Mouse (Mus musculus) midbrain, postnatal 0 days (tissue): ENCODE data around the gene 2310022A10Rik. TPM values are rescaled to one million over a fixed set of nuclear protein-coding genes. Genes with fewer than 3 reads are reported as not detected.

Experiments used
- ATAC-seq: fragments of 200-750 bp; cut with Nextera tagmentation; 2 replicates; pipeline ENCODE4 v1.8.0; 2017; ENCODE audit warnings: moderate number of reproducible peaks, mild to moderate bottlenecking, moderate TSS enrichment, moderate library complexity; ENCODE audit not compliant: low FRiP score
- DNase-seq: peaks from one replicate; pipeline ENCODE4 v3.0.0-alpha.2; 2015; ENCODE audit warnings: low spot score
- H3K27ac ChIP-seq: fragments of 300-500 bp; sonication (generic); 2 replicates; pipeline ENCODE4 v1.5.1; 2014; ENCODE audit warnings: low read depth, mild to moderate bottlenecking, low read length, mixed read lengths
- H3K27me3 ChIP-seq: fragments of 300-500 bp; sonication (generic); 2 replicates; pipeline ENCODE4 v1.6.1; 2014; ENCODE audit warnings: low read length, control low read depth, mixed read lengths; ENCODE audit not compliant: insufficient read depth
- H3K36me3 ChIP-seq: fragments of 300-500 bp; sonication (generic); 2 replicates; pipeline ENCODE4 v1.6.1; 2014; ENCODE audit warnings: low read length, control low read depth, mixed read lengths; ENCODE audit not compliant: insufficient read depth
- H3K4me1 ChIP-seq: fragments of 300-500 bp; sonication (generic); 2 replicates; pipeline ENCODE4 v1.6.1; 2014; ENCODE audit warnings: mild to moderate bottlenecking, control low read depth, antibody characterized with exemption, low read length, mixed read lengths; ENCODE audit not compliant: insufficient read depth
- H3K4me2 ChIP-seq: fragments of 300-500 bp; sonication (generic); 2 replicates; pipeline ENCODE4 v1.6.1; 2014; ENCODE audit warnings: low read depth, mild to moderate bottlenecking, low read length, mixed read lengths; ENCODE audit not compliant: poor library complexity, severe bottlenecking
- H3K4me3 ChIP-seq: fragments of 300-500 bp; sonication (generic); 2 replicates; pipeline ENCODE4 v1.5.1; 2014; ENCODE audit warnings: low read depth, mild to moderate bottlenecking, low read length, moderate library complexity
- H3K9ac ChIP-seq: fragments of 300-500 bp; sonication (generic); replicated peaks from 2 replicates; pipeline ENCODE4 v1.6.1; 2014; ENCODE audit warnings: mild to moderate bottlenecking, low read length, moderate library complexity, mixed read lengths; ENCODE audit not compliant: poor library complexity, severe bottlenecking
- H3K9me3 ChIP-seq: fragments of 300-500 bp; sonication (generic); 2 replicates; pipeline ENCODE4 v1.6.1; 2016; ENCODE audit warnings: low read length, control low read depth
- CTCF ChIP-seq: IDR thresholded peaks from 2 replicates; pipeline ENCODE4 v1.5.1; 2016; ENCODE audit warnings: antibody characterized with exemption, mild to moderate bottlenecking
- WGBS: fragments of 180-500 bp; shearing (Covaris S2); extraction: QIAGEN DNeasy Blood & Tissue Kit; methylation state at CpG from one replicate; pipeline ENCODE4 v1.1.7; 2014; 5-methylcytosine and 5-hydroxymethylcytosine counted together
- polyA plus RNA-seq: library from polyadenylated mRNA; unstranded; fragments of >200 nt; fragmentation: Nextera tagmentation; extraction: Ambion mirVana; gene quantifications from 2 replicates; pipeline ENCODE4 v1.2.1, GENCODE M21; 2015
- total RNA-seq: library from RNA; depleted of rRNA; stranded (reverse); fragments of >200 nt; gene quantifications from 2 replicates; pipeline ENCODE4 v1.2.3, GENCODE M21; 2014; rRNA removed

Gene 2310022A10Rik
- total and polyA plus RNA-seq, 2 experiments from 2014 or later: 12.5 to 31.0 TPM

- TF ChIP-seq CTCF: no peak
- no peaks in the 10 kb centered on the region for H3K27me3 ChIP-seq
- no peak overlapping the region for H3K4me3 ChIP-seq
- no peak overlapping the region for H3K4me2 ChIP-seq
- no peak overlapping the region for H3K27ac ChIP-seq
- no peaks in the 10 kb centered on the region for H3K9me3 ChIP-seq
- H3K4me1 ChIP-seq: no peaks in the 10 kb centered on the region
- DNase-seq (no peak), ATAC-seq (no peak)
- no peak overlapping the region for H3K9ac ChIP-seq
- 100% methylated on average over 4 of the region's 4 CpGs for WGBS
- peaks cover 47% of the 10 kb centered on the region for H3K36me3 ChIP-seq
Observed at GRCm38 (mm10) chr7:27631439-27631838, 78.4 kb downstream of the 2310022A10Rik start.

Other genes starting within 250 kb of the 2310022A10Rik start
- 25.3 and 44.3 TPM in 2 replicates for gene Ltbp4, start 215.5 kb upstream of the 2310022A10Rik start, total RNA-seq
- gene Ltbp4, start 215.5 kb upstream of the 2310022A10Rik start, polyA plus RNA-seq: 13.6 and 16.0 TPM in 2 replicates
- gene Shkbp1, start 197.2 kb upstream of the 2310022A10Rik start, total RNA-seq: 36.3 and 42.7 TPM in 2 replicates
- 24.1 and 25.1 TPM in 2 replicates for gene Shkbp1, start 197.2 kb upstream of the 2310022A10Rik start, polyA plus RNA-seq
- not detected in 2 replicates for gene Gm20479, start 195.8 kb upstream of the 2310022A10Rik start, total RNA-seq
- not detected in 2 replicates for gene Gm20479, start 195.8 kb upstream of the 2310022A10Rik start, polyA plus RNA-seq
- gene Sptbn4, start 105.5 kb upstream of the 2310022A10Rik start, total RNA-seq: 27.1 and 36.3 TPM in 2 replicates
- gene Sptbn4, start 105.5 kb upstream of the 2310022A10Rik start, polyA plus RNA-seq: 3.4 and 4.0 TPM in 2 replicates
- 13.7 and 19.5 TPM in 2 replicates for gene Blvrb, start 105.3 kb upstream of the 2310022A10Rik start, total RNA-seq
- 15.9 and 18.3 TPM in 2 replicates for gene Blvrb, start 105.3 kb upstream of the 2310022A10Rik start, polyA plus RNA-seq
- 5.0 and 5.7 TPM in 2 replicates for gene Sertad3, start 79.5 kb upstream of the 2310022A10Rik start, total RNA-seq
- gene Sertad3, start 79.5 kb upstream of the 2310022A10Rik start, polyA plus RNA-seq: 4.0 and 4.3 TPM in 2 replicates
- 9.3 and 10.5 TPM in 2 replicates for gene Sertad1, start 66.3 kb upstream of the 2310022A10Rik start, total RNA-seq
- 6.9 and 7.3 TPM in 2 replicates for gene Sertad1, start 66.3 kb upstream of the 2310022A10Rik start, polyA plus RNA-seq
- 3.2 and 3.4 TPM in 2 replicates for gene Prx, start 53.9 kb upstream of the 2310022A10Rik start, total RNA-seq
- 1.5 and 1.9 TPM in 2 replicates for gene Prx, start 53.9 kb upstream of the 2310022A10Rik start, polyA plus RNA-seq
- gene Hipk4, start 30.0 kb upstream of the 2310022A10Rik start, total RNA-seq: 0.66 and 1.8 TPM in 2 replicates
- gene Hipk4, start 30.0 kb upstream of the 2310022A10Rik start, polyA plus RNA-seq: 0.88 and 1.0 TPM in 2 replicates
- 239 and 286 TPM in 2 replicates for gene Pld3, start within 50 bp of the 2310022A10Rik start, total RNA-seq
- gene Pld3, start within 50 bp of the 2310022A10Rik start, polyA plus RNA-seq: 275 and 319 TPM in 2 replicates
- 42.8 and 46.7 TPM in 2 replicates for gene Akt2, start 38.3 kb downstream of the 2310022A10Rik start, total RNA-seq
- gene Akt2, start 38.3 kb downstream of the 2310022A10Rik start, polyA plus RNA-seq: 37.7 and 38.1 TPM in 2 replicates
- 111 and 114 TPM in 2 replicates for gene Ttc9b, start 100.7 kb downstream of the 2310022A10Rik start, total RNA-seq
- 125 and 133 TPM in 2 replicates for gene Ttc9b, start 100.7 kb downstream of the 2310022A10Rik start, polyA plus RNA-seq
- 150 and 165 TPM in 2 replicates for gene Map3k10, start 121.4 kb downstream of the 2310022A10Rik start, total RNA-seq
- gene Map3k10, start 121.4 kb downstream of the 2310022A10Rik start, polyA plus RNA-seq: 24.4 and 24.5 TPM in 2 replicates
- 6.5 and 10.4 TPM in 2 replicates for gene Zfp607b, start 136.1 kb downstream of the 2310022A10Rik start, total RNA-seq
- 9.2 and 9.5 TPM in 2 replicates for gene Zfp607b, start 136.1 kb downstream of the 2310022A10Rik start, polyA plus RNA-seq
- gene Zfp60, start 178.2 kb downstream of the 2310022A10Rik start, total RNA-seq: 32.1 and 38.6 TPM in 2 replicates
- gene Zfp60, start 178.2 kb downstream of the 2310022A10Rik start, polyA plus RNA-seq: 38.1 and 40.9 TPM in 2 replicates